Mouse (Mus musculus) cerebellum, postnatal 25 days (tissue): ENCODE measurements at regions not wholly inside any gene's neighbourhood (a gene's known extent, or its start where the extent isn't known, plus 50 kb on each side); places are given as distances from the start of the nearest gene placed in this dataset.

Experiments used
- DNase-seq, 2 experiments: peaks; one replicate each; pipeline ENCODE4 v3.0.0; 2021; ENCODE audit warnings: mixed read lengths in 2 of 2

DNA sequence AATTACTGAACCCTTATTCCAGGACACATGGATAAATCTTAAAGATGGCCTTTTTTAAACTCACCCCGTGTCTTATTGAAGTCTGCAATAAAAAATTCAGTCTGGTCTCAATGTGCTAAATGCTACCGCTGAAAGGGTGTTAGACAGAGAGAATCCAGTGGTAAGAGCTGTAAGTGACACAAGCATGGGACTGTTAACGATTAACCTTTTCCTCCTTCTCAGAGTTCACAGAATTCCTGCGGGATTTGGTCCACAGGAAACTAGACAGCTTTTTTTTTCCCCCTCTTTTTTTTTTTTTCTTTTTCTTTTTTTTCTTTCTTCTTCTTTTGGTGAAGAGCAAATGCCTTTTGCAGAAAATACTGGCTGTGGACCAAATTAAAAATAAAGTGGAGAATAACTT, 72.0 kb upstream of the Atp5g3 start:
- DNase-seq, result no peak

- no peak for DNase-seq
Measured at GRCm38 (mm10) chr2:73978072-73978471, 66.9 kb upstream of the Atp5g3 start.

DNA sequence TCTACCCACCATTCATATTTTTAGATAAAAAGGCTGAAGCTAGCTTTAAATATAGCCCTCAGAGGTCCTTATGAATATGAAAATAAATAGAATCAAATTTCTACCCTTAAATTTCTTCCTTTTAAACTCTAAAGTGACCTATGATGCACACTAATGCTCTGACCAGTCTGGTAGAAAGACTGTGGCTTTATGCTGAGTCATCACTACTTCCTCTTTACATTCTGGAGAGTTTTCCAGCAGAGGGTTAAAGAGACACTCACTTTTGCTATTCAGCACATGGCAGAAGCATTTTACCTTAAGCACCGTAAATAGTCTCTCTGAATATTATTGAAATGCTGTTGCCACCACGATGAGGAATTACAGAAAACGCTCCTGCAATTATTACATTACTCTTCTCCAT, 62.6 kb upstream of the Atp5g3 start:
- no peak for DNase-seq

- no peak for DNase-seq
Measured at GRCm38 (mm10) chr2:73967618-73968017, 56.5 kb upstream of the Atp5g3 start.

DNA sequence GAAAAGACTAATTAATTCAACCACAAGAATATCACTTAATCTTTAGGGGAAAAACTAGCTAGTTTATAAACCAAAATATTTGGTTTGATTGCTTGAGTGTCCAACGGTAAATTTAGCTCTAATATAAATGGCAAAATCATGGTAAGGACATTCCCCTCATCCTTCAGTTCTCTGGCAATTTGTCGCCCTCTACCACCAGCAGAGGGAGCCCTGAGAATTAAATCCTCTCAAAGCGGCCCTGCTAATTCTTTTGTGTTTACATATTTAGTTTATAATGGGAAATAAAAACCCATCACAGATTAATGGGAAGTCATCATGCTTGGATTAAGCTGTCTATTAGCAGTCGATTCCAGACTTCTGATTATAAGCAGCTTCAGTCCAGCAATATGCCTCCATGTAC, 54.5 kb upstream of the Atp5g3 start:
- DNase-seq, result peak; percentile 69 to 80
